Mouse (Mus musculus): Measurements from ENCODE around the gene Adamts2. TPM values are rescaled to one million over a fixed set of nuclear protein-coding genes. Genes with fewer than 3 reads are reported as not detected.

Gene Adamts2
- polyA plus RNA-seq, 1 experiment from 2014 or later, result 9.7 TPM

- Histone ChIP-seq H3K27me3 (peaks cover 42% of the 10 kb centered on the region), H3K36me3 (no peaks in the 10 kb centered on the region)
- WGBS, result 82% methylated on average over 2 of the region's 2 CpGs
Measured at GRCm38 (mm10) chr11:50596571-50596970, 5.3 kb upstream of the Adamts2 start.

GRCm38 (mm10) chr11:50599156-50599555, 2.7 kb upstream of the Adamts2 start:
- no peaks in the 10 kb centered on the region for H3K9me3 ChIP-seq (replicated peaks)
- H3K27me3 ChIP-seq, result peaks cover 68% of the 10 kb centered on the region

More at GRCm38 (mm10) chr11:50596571-50596970, 5.3 kb upstream of the Adamts2 start:
- Histone ChIP-seq H3K4me3 (no peak overlapping the region), H3K4me2 (no peak overlapping the region), H3K27ac (no peak overlapping the region), H3K4me1 (replicated peaks) (peaks cover 3% of the 10 kb centered on the region), H3K9ac (no peak overlapping the region), H3K9me3 (replicated peaks) (no peaks in the 10 kb centered on the region)
- ATAC-seq (replicated peaks; ENCODE audit: insufficient number of reproducible peaks, insufficient read depth, low FRiP score, low read depth), result no peak

GRCm38 (mm10) chr11:50602356-50603081, 635 bp downstream of the Adamts2 start:
- peak overlapping the region; percentile 62 for H3K4me3 ChIP-seq
- H3K36me3 ChIP-seq, result no peaks in the 10 kb centered on the region
- no peaks in the 10 kb centered on the region for H3K9me3 ChIP-seq (replicated peaks)
- H3K9ac ChIP-seq, result peak overlapping the region; percentile 62
- peak overlapping the region; percentile 39 for H3K27ac ChIP-seq
- under 1% methylated on average over 59 of the region's 59 CpGs for WGBS
- H3K27me3 ChIP-seq, result peaks cover 87% of the 10 kb centered on the region
- H3K4me2 ChIP-seq, result peak overlapping the region; percentile 94
- H3K4me1 ChIP-seq (replicated peaks), result peaks cover 22% of the 10 kb centered on the region
- peak; percentile 20; the same call in 1 of the 2 replicates for ATAC-seq (replicated peaks; ENCODE audit: insufficient number of reproducible peaks, insufficient read depth, low FRiP score, low read depth)

More at GRCm38 (mm10) chr11:50599156-50599555, 2.7 kb upstream of the Adamts2 start:
- no peak overlapping the region for H3K4me2 ChIP-seq
- no peak overlapping the region for H3K27ac ChIP-seq
- ATAC-seq (replicated peaks; ENCODE audit: insufficient number of reproducible peaks, insufficient read depth, low FRiP score, low read depth), result no peak
- no peak overlapping the region for H3K4me3 ChIP-seq
- H3K9ac ChIP-seq, result no peak overlapping the region
- H3K4me1 ChIP-seq (replicated peaks), result peaks cover 22% of the 10 kb centered on the region
- WGBS, result 60% methylated on average over 2 of the region's 2 CpGs
- H3K36me3 ChIP-seq, result no peaks in the 10 kb centered on the region

DNA sequence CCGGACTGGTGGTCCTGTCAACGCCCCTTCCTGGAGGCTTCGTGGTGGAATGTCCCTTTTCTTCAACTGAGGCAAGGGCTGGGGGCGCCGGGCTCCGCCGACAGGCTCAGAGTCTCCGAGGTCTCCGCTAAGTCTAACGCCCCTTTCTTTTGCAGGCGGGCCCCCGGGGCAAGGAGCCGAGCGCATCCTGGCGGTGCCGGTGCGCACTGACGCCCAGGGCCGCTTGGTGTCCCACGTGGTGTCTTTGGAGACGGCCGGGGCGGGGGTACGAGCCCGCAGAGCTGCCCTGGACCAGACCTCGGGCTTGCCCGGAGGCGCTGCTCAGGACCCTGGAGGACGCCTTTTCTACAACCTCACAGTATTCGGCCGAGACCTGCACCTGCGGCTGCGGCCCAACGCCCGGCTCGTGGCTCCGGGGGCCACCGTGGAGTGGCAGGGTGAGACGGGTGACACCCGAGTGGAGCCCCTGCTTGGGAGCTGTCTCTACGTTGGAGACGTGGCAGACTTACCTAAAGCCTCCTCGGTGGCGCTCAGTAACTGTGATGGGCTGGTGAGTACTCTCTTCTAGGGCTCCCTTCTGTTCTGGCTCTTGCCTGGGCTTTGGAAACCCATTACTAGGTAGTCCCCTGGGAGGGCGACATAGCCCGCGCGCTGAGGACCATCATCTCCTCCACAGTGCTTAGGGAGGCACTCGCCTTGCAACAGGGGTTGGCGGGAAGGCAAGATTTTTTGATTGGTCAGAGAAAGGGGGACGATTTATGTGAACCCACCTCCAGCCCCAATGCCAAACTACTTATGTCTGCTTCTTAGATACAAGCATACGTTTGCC, 1.4 kb downstream of the Adamts2 start:
- no peaks in the 10 kb centered on the region for H3K36me3 ChIP-seq
- ATAC-seq (replicated peaks; ENCODE audit: insufficient number of reproducible peaks, insufficient read depth, low FRiP score, low read depth), result peak; percentile 32; the same call in 1 of the 2 replicates
- H3K9ac ChIP-seq, result peak overlapping the region; percentile 62
- peaks cover 22% of the 10 kb centered on the region for H3K4me1 ChIP-seq (replicated peaks)
- H3K27ac ChIP-seq, result no peak overlapping the region
- peaks cover 83% of the 10 kb centered on the region for H3K27me3 ChIP-seq
- H3K4me2 ChIP-seq, result peak overlapping the region; percentile 94
- no peaks in the 10 kb centered on the region for H3K9me3 ChIP-seq (replicated peaks)
- peak overlapping the region; percentile 62 for H3K4me3 ChIP-seq
- 2% methylated on average over 52 of the region's 52 CpGs for WGBS

DNA sequence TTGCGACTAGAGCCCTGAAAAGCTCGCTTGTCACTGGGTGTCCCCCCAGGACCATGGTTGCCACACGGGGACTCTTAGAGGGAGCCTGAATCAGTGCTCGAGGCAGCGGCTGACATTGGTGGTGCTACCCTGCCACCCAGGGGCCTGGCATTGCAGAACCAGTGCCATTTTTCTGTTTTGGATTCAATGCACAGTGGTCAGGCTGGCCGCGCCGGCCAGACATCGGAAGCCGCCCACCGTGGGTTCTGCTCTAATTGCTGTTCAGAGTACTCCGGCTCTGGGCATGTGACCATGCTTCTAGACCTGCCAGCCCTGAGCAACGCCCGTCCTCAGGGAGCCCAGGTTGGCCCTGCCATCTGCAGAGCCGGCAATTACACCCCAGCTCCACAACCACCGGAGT, 2.5 kb downstream of the Adamts2 start:
- Histone ChIP-seq H3K27ac (no peak overlapping the region), H3K9ac (no peak overlapping the region), H3K4me3 (0 out of 2 replicates have a peak overlapping the region, but pooled peaks have one; percentile 62), H3K9me3 (replicated peaks) (no peaks in the 10 kb centered on the region), H3K36me3 (no peaks in the 10 kb centered on the region), H3K27me3 (peaks cover 72% of the 10 kb centered on the region), H3K4me1 (replicated peaks) (peaks cover 22% of the 10 kb centered on the region), H3K4me2 (peak overlapping the region; percentile 94; the same call in 1 of the 2 replicates)
- no peak for ATAC-seq (replicated peaks; ENCODE audit: insufficient number of reproducible peaks, insufficient read depth, low FRiP score, low read depth)
- 72% methylated on average over 16 of the region's 16 CpGs for WGBS

- peaks cover 4% of the 10 kb centered on the region; the same call in 1 of the 2 replicates for H3K27me3 ChIP-seq
- no peak for ATAC-seq (replicated peaks; ENCODE audit: insufficient number of reproducible peaks, insufficient read depth, low FRiP score, low read depth)
- H3K4me2 ChIP-seq, result no peak overlapping the region
- H3K27ac ChIP-seq, result no peak overlapping the region
- 63% methylated on average over 5 of the region's 5 CpGs for WGBS
- H3K4me1 ChIP-seq (replicated peaks), result no peaks in the 10 kb centered on the region
- H3K36me3 ChIP-seq, result no peaks in the 10 kb centered on the region
- H3K9me3 ChIP-seq (replicated peaks), result no peaks in the 10 kb centered on the region
- H3K4me3 ChIP-seq, result no peak overlapping the region
- no peak overlapping the region for H3K9ac ChIP-seq
Measured at GRCm38 (mm10) chr11:50611181-50611580, 9.3 kb downstream of the Adamts2 start.

GRCm38 (mm10) chr11:50617015-50617543, 15.2 kb downstream of the Adamts2 start:
- 54% methylated on average over 11 of the region's 11 CpGs for WGBS
- no peak for ATAC-seq (replicated peaks; ENCODE audit: insufficient number of reproducible peaks, insufficient read depth, low FRiP score, low read depth)
- Histone ChIP-seq H3K4me2 (no peak overlapping the region), H3K4me1 (replicated peaks) (no peaks in the 10 kb centered on the region), H3K27ac (no peak overlapping the region), H3K36me3 (no peaks in the 10 kb centered on the region), H3K9me3 (replicated peaks) (no peaks in the 10 kb centered on the region), H3K4me3 (no peak overlapping the region), H3K9ac (no peak overlapping the region), H3K27me3 (no peaks in the 10 kb centered on the region)

- WGBS, result 70% methylated on average over 4 of the region's 4 CpGs
- Histone ChIP-seq H3K27me3 (peaks cover 7% of the 10 kb centered on the region; the same call in 1 of the 2 replicates), H3K9ac (no peak overlapping the region), H3K4me3 (no peak overlapping the region), H3K36me3 (no peaks in the 10 kb centered on the region), H3K27ac (peak overlapping the region; percentile 72; the same call in 1 of the 2 replicates), H3K4me2 (no peak overlapping the region), H3K9me3 (replicated peaks) (no peaks in the 10 kb centered on the region), H3K4me1 (replicated peaks) (peaks cover 25% of the 10 kb centered on the region)
- no peak for ATAC-seq (replicated peaks; ENCODE audit: insufficient number of reproducible peaks, insufficient read depth, low FRiP score, low read depth)
Measured at GRCm38 (mm10) chr11:50620926-50621325, 19.0 kb downstream of the Adamts2 start.

DNA sequence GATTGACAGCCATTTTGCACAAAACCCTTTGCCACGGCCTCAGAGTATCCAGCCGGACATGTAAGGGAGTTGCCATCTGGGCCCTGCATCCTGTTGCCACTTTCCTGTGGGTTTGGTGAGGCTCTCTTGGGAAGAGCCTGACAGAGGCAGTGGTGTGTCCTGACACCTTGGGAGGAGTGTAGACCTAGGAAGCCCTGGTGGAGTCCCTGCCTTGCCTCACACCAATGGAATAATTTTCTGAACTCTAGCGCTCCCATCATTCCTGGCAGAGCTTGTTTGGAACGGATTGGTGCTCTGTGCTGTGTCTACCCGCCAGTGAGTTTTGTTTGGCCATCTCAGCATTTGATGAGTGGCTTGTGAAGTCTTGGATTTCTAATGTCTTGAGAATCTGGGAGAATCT, 19.5 kb downstream of the Adamts2 start:
- H3K27me3 ChIP-seq, result peaks cover 7% of the 10 kb centered on the region; the same call in 1 of the 2 replicates
- 65% methylated on average over 5 of the region's 5 CpGs for WGBS

DNA sequence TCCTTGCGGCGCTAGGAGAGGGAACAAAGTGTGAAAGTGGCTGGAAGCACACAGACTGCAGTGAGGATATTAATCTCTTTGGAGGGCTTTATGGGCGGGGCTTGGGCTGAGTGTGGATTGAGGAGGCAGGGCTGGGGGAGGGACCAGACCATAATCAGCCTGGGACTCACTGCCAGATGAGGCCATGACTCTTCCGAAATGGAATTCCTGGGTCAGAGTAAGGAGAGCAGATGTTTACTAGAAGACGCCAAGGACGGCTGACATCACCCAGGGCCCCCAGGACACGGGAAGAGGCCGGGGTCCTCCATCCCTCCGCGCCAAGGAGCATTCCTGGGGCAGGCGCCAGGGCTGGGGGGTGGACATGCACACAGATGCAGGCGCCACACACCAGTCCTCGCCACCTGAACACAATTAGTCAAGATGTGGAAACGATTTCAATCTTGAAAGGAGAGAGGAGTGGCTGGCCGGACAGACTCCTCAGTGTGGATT, 20.4 kb downstream of the Adamts2 start:
- 37% methylated on average over 15 of the region's 15 CpGs for WGBS
- Histone ChIP-seq H3K4me2 (peak overlapping the region; percentile 33; the same call in 1 of the 2 replicates), H3K9ac (no peak overlapping the region), H3K27ac (peak overlapping the region; percentile 72), H3K27me3 (peaks cover 7% of the 10 kb centered on the region; the same call in 1 of the 2 replicates), H3K36me3 (no peaks in the 10 kb centered on the region), H3K9me3 (replicated peaks) (no peaks in the 10 kb centered on the region), H3K4me3 (no peak overlapping the region), H3K4me1 (replicated peaks) (peaks cover 25% of the 10 kb centered on the region)
- peak; percentile 82 for ATAC-seq (replicated peaks; ENCODE audit: insufficient number of reproducible peaks, insufficient read depth, low FRiP score, low read depth)

More for the DNA sequence above, 19.5 kb downstream of the Adamts2 start:
- peak overlapping the region; percentile 33; the same call in 1 of the 2 replicates for H3K4me2 ChIP-seq
- ATAC-seq (replicated peaks; ENCODE audit: insufficient number of reproducible peaks, insufficient read depth, low FRiP score, low read depth), result no peak
- H3K36me3 ChIP-seq, result no peaks in the 10 kb centered on the region
- no peak overlapping the region for H3K4me3 ChIP-seq
- peak overlapping the region; percentile 72 for H3K27ac ChIP-seq
- H3K9ac ChIP-seq, result no peak overlapping the region
- H3K9me3 ChIP-seq (replicated peaks), result no peaks in the 10 kb centered on the region
- H3K4me1 ChIP-seq (replicated peaks), result peaks cover 25% of the 10 kb centered on the region

GRCm38 (mm10) chr11:50623806-50624205, 21.9 kb downstream of the Adamts2 start:
- WGBS, result 81% methylated on average over 3 of the region's 3 CpGs
- ATAC-seq (replicated peaks; ENCODE audit: insufficient number of reproducible peaks, insufficient read depth, low FRiP score, low read depth), result no peak
- Histone ChIP-seq H3K36me3 (no peaks in the 10 kb centered on the region), H3K27me3 (peaks cover 7% of the 10 kb centered on the region; the same call in 1 of the 2 replicates), H3K4me1 (replicated peaks) (peaks cover 25% of the 10 kb centered on the region), H3K27ac (no peak overlapping the region), H3K9me3 (replicated peaks) (no peaks in the 10 kb centered on the region), H3K4me3 (no peak overlapping the region), H3K4me2 (no peak overlapping the region), H3K9ac (no peak overlapping the region)
